Mouse (Mus musculus) myocyte (in vitro differentiated cells): ENCODE measurements around the gene Gm42791.

ENCODE experiments used
- CEBPB ChIP-seq: IDR thresholded peaks from 2 replicates; pipeline ENCODE4 v1.6.1; 2011; ENCODE audit warnings: mild to moderate bottlenecking, moderate library complexity; ENCODE audit not compliant: poor library complexity, insufficient read depth, severe bottlenecking
- MYOD1 ChIP-seq, 3 experiments: IDR thresholded peaks; one replicate each; pipeline ENCODE4 v1.6.1; 2011; ENCODE audit warnings: control low read depth in 2 of 3, low read depth in 2 of 3, mild to moderate bottlenecking in 2 of 3, moderate library complexity in 1 of 3; ENCODE audit not compliant: insufficient read length in 2 of 3, control insufficient read depth in 1 of 3
- POLR2A ChIP-seq: IDR thresholded peaks from one replicate; pipeline ENCODE4 v1.6.1; 2011; ENCODE audit warnings: low read depth, mild to moderate bottlenecking, control low read depth, moderate library complexity; ENCODE audit not compliant: insufficient read length
- POLR2AphosphoS2 ChIP-seq: IDR thresholded peaks from one replicate; pipeline ENCODE4 v1.6.1; 2011; ENCODE audit warnings: low read depth, control low read depth; ENCODE audit not compliant: insufficient read length
- SRF ChIP-seq: IDR thresholded peaks from one replicate; pipeline ENCODE4 v1.6.1; 2011; ENCODE audit warnings: low read depth; ENCODE audit not compliant: control insufficient read depth, insufficient read length
- USF1 ChIP-seq: IDR thresholded peaks from one replicate; pipeline ENCODE4 v1.6.1; 2011; ENCODE audit warnings: low read depth, mild to moderate bottlenecking, control low read depth, moderate library complexity

- TF ChIP-seq CEBPB (no peak), POLR2A (no peak), MYOD1 (IDR thresholded peaks at IDR 0.05; ENCODE audit: control insufficient read depth in 1 of 3, insufficient read length in 2 of 3, low read depth in 2 of 3) (no peak), USF1 (no peak), SRF (no peak), POLR2AphosphoS2 (no peak)
Observed at GRCm38 (mm10) chr5:149005701-149006361, 10.9 kb upstream of the Gm42791 start.
